Mouse (Mus musculus) kidney, postnatal 0 days (tissue): ENCODE measurements around the gene Gprasp1. TPM values are rescaled to one million over a fixed set of nuclear protein-coding genes. Genes with fewer than 3 reads are reported as not detected.
"Not testable (repeated sequence)": the region's sequence is repeated elsewhere in the genome, so short reads cannot be mapped to it uniquely, and the experiment has no call there.

Experiments
- ATAC-seq: fragments of 200-750 bp; cut with Nextera tagmentation; replicated peaks from 2 replicates; pipeline ENCODE4 v1.8.0; 2017; ENCODE audit warnings: low read depth, moderate number of reproducible peaks, moderate TSS enrichment, moderate library complexity; ENCODE audit not compliant: low FRiP score
- DNase-seq: peaks from one replicate; pipeline ENCODE4 v3.0.0-alpha.2; 2016; ENCODE audit warnings: low spot score
- H3K27ac ChIP-seq: fragments of 300-500 bp; sonication (generic); 2 replicates; pipeline ENCODE4 v1.5.1; 2014; ENCODE audit warnings: mild to moderate bottlenecking
- H3K27me3 ChIP-seq: fragments of 300-500 bp; sonication (generic); 2 replicates; pipeline ENCODE4 v1.6.1; 2014; ENCODE audit warnings: low read length, mixed read lengths; ENCODE audit not compliant: insufficient read depth
- H3K36me3 ChIP-seq: fragments of 300-500 bp; sonication (generic); 2 replicates; pipeline ENCODE4 v1.6.1; 2014; ENCODE audit warnings: low read length, mixed read lengths; ENCODE audit not compliant: insufficient read depth
- H3K4me1 ChIP-seq: fragments of 300-500 bp; sonication (generic); replicated peaks from 2 replicates; pipeline ENCODE4 v1.6.1; 2014; ENCODE audit warnings: antibody characterized with exemption, low read length, mixed read lengths; ENCODE audit not compliant: insufficient read depth
- H3K4me2 ChIP-seq: fragments of 300-500 bp; sonication (generic); 2 replicates; pipeline ENCODE4 v1.6.1; 2014; ENCODE audit warnings: mild to moderate bottlenecking, low read length, moderate library complexity, mixed read lengths
- H3K4me3 ChIP-seq: fragments of 300-500 bp; sonication (generic); replicated peaks from 2 replicates; pipeline ENCODE4 v1.5.1; 2014; ENCODE audit warnings: low read depth, low read length
- H3K9ac ChIP-seq: fragments of 300-500 bp; sonication (generic); 2 replicates; pipeline ENCODE4 v1.6.1; 2014; ENCODE audit warnings: low read depth, low read length
- H3K9me3 ChIP-seq: fragments of 300-500 bp; sonication (generic); replicated peaks from 2 replicates; pipeline ENCODE4 v1.6.1; 2016; ENCODE audit warnings: low read length, inconsistent platforms, mixed read lengths
- CTCF ChIP-seq: IDR thresholded peaks from 2 replicates; pipeline ENCODE4 v1.5.1; 2016; ENCODE audit warnings: antibody characterized with exemption, low read depth, mild to moderate bottlenecking, moderate library complexity
- whole genome bisulfite sequencing: fragments of 180-500 bp; shearing (Covaris S2); extraction: QIAGEN DNeasy Blood & Tissue Kit; methylation state at CpG from one replicate; pipeline ENCODE4 v1.1.7; 2014; 5-methylcytosine and 5-hydroxymethylcytosine counted together
- microRNA counts: library from miRNA; unstranded; fragments of <30 nt; microRNA quantifications from one replicate; lab custom pipeline; 2015
- microRNA-seq: library from miRNA; unstranded; fragments of <30 nt; microRNA quantifications from one replicate; pipeline ENCODE4, GENCODE M21; 2016
- polyA plus RNA-seq: library from polyadenylated mRNA; unstranded; fragments of >200 nt; fragmentation: Nextera tagmentation; extraction: Ambion mirVana; gene quantifications from 2 replicates; pipeline ENCODE4 v1.2.1, GENCODE M21; 2015

Gene Gprasp1
- polyA plus RNA-seq, 1 experiment from 2014 or later: 28.0 TPM

DNA sequence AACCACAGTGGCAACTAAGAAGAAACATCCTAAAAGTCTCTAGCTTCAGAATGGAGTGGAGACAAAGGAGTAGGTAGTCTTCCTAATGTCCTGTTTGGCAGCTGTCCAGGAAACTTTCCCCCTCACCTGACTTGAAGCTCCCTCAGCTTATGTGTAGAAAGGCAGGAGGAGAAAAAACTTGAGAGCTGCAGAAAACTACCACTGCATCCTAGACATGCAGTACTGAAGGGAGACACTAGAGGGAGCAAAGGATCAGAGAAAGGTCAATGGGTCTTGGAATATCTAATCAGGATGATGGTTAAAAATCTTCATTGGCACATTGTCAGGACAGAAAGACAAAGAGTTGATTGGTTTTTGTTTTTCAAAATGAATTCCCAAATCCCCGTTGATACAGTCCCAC is 63.2 kb downstream of the Gprasp1 start:
- peak; percentile 27 for DNase-seq
- H3K36me3 ChIP-seq: peaks cover 2% of the 10 kb centered on the region; the same call in 1 of the 2 replicates
- WGBS: 7% methylated on average over 1 of the region's 1 CpGs
- no peaks in the 10 kb centered on the region for H3K4me1 ChIP-seq
- no peaks in the 10 kb centered on the region for H3K9me3 ChIP-seq
- no peak overlapping the region for H3K27ac ChIP-seq
- H3K4me2 ChIP-seq: no peak overlapping the region
- peak; percentile 78 for TF ChIP-seq CTCF
- H3K9ac ChIP-seq: no peak overlapping the region
- no peak overlapping the region for H3K4me3 ChIP-seq
- no peaks in the 10 kb centered on the region for H3K27me3 ChIP-seq
- ATAC-seq: no peak

DNA sequence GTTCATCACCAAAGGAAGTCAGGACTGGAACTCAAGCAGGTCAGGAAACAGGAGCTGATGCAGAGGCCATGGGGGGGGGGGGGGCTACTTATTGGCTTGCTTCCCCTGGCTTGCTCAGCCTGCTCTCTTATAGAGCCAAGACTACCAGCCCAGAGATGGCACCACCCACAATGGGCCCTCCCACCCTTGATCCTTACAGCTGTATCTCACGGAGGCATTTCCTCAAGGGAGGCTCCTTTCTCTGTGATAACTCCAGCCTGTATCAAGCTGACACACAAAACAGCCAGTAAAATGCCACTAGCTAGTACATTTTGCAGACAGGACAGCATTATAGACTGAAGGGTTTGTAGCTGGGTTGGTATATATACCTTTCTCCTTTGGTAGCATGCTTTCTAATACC is 93.4 kb downstream of the Gprasp1 start:
- H3K4me2 ChIP-seq, H3K9me3 ChIP-seq, DNase-seq, H3K4me1 ChIP-seq, H3K27me3 ChIP-seq, H3K9ac ChIP-seq, H3K4me3 ChIP-seq, H3K36me3 ChIP-seq, H3K27ac ChIP-seq, ATAC-seq: not testable (repeated sequence)
- WGBS: 80% methylated on average over 1 of the region's 1 CpGs

DNA sequence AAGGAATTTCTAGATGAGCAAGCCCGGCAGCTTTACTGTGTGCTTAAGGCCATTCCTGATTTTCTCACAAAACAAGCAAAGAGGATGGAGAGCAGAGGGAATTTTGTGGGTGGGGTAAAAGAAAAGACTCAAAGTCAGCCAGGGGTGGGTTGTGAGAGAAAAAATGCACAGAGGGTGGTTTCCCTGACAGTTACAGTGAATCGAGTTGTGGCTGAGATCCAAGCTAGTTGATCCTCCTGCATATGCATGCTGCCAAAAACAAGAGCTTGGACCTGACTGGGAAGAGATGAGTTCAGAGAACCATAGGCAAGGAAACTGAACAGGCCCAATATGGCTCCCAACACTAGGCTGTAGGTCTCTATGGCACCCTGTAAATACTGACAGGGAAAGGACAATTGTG is 95.4 kb downstream of the Gprasp1 start:
- WGBS: 68% methylated on average over 2 of the region's 2 CpGs
- DNase-seq: no peak
- Histone ChIP-seq H3K9me3 (no peaks in the 10 kb centered on the region), H3K4me3 (no peak overlapping the region), H3K36me3 (no peaks in the 10 kb centered on the region), H3K27ac (no peak overlapping the region), H3K27me3 (no peaks in the 10 kb centered on the region), H3K9ac (no peak overlapping the region), H3K4me2 (no peak overlapping the region), H3K4me1 (no peaks in the 10 kb centered on the region)
- ATAC-seq: no peak
- no peak for TF ChIP-seq CTCF

DNA sequence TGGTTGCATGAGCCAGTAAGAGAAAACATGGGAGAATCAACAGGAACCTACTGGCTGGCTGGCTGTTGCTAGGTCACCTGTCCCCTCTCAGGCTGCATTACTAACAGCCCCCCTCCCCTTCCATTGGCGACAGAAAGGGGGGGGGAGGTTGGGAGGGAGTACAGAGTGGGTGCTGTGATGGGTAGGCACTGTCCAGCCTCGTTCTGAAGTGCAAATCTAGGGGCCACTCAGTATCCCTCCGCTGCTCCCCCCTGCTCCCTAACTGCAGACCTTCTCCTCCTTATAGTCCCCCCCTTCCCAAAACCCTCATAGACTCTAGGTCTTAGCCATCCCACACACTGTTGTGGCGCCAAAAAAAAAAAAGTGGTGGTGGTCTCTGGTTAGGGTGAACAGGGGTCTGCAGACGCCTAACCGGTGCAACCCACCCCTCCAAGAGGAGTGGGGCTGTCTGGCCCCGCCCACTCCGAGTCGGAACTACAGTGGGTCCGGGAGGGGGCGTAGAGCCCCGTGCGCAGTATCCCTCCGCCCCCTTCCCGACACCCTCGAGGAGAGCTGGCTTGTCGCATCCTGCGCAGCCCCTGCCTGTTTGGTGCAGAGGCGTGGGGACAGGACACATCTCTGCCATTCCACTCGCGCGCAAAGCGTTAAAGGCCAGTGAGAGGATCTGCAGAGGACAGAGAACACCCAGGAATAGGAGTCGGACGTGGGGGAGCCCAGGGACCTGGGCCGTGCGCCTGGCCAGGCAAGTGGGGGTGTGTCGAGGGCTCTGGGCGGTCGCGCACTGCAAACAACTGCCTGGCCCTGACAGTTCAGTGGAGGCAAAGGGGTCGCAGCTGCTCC is 96.2 kb downstream of the Gprasp1 start, which contains the start of gene Gprasp2:
Gene Gprasp2, plus strand, starts transcription at position 514 of the 840 bp plus-strand sequence.
- peak; percentile 86 for ATAC-seq
- not testable (repeated sequence) for H3K27me3 ChIP-seq, H3K4me1 ChIP-seq, H3K36me3 ChIP-seq, H3K9ac ChIP-seq, H3K27ac ChIP-seq, H3K9me3 ChIP-seq
- Histone ChIP-seq H3K4me2 (peak within 1 kb of the TSS; percentile 69), H3K4me3 (peak within 1 kb of the TSS; percentile 41)
- DNase-seq: peak; percentile 29
- WGBS: 21% methylated on average over 27 of the region's 32 CpGs

DNA sequence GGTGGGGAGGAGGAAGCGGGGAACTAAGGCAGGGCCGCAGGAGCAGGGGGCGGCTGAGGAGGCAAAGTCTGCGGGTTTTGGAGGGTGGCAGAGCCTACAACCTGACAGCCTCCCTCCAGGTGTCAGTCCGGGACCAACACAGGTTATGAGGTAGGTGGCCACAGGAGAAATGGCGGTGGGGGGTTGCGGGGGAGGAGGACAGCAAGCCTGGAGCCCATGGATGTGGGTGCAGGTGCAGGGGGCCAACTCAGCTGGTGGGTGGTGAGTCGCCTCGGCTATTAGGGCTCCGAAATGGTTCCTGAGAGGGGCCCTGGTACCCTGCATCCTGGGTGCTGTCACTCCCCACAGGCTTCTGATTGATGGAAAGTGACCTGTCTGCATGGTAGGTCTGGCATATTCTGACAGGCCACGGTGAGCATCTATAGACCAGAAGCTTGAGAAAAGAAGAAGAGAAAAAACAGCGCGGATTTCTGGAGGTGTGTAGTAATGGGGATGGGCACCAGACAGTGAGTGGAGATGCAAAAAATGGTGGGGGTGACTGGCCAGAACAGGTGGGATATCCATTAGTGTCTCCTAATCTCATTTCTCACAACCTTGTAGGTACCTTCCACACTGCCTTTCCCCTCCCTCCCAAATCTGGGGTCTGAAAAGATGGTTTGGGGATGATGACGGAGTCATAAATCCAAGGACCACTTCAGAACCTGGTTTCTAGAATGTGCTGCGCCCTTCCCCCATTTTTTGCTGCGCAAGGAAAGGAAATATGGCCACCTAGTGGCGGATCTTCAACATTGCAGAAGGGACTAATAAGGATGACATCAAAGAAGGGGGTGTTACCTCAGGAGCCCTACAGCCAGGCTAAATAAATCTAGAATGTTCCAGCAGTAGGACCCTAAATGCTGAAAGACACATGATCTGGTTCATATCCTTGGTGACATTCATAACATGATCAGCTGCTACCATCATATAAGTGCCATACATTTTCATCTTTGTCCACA is 97.2 kb downstream of the Gprasp1 start:
- not testable (repeated sequence) for H3K36me3 ChIP-seq, H3K27ac ChIP-seq, H3K9me3 ChIP-seq, H3K27me3 ChIP-seq, H3K9ac ChIP-seq, H3K4me1 ChIP-seq
- peak; percentile 67 for TF ChIP-seq CTCF
- DNase-seq (peak; percentile 62), ATAC-seq (peak; percentile 53)
- Histone ChIP-seq H3K4me3 (peak overlapping the region; percentile 41), H3K4me2 (peak overlapping the region; percentile 69)
- WGBS: 33% methylated on average over 16 of the region's 17 CpGs

MicroRNA genes within 50 kb of the gene (microRNA counts, 519-probe panel; counts per million panel counts)
- 330 counts per million, percentile 68 among the panel's probes with 10 or more counts for microRNA mmu-miR-1970 (lab: Ali Mortazavi, UCI)

Small RNA genes lying within 50 kb of the gene (microRNA-seq; reads per million reads assigned to microRNA genes)
- gene Mir1970 (not detected), gene Mir7646 (not detected)

Other genes starting within 250 kb of the Gprasp1 start
- gene AV320801, start 248.1 kb upstream of the Gprasp1 start, polyA plus RNA-seq: not detected in 2 replicates
- gene Nxf7, start 144.0 kb upstream of the Gprasp1 start, polyA plus RNA-seq: not detected in 2 replicates
- not detected in 2 replicates for gene Prame, start 115.0 kb upstream of the Gprasp1 start, polyA plus RNA-seq
- gene Tcp11x2, start 48.9 kb upstream of the Gprasp1 start, polyA plus RNA-seq: 0.08 TPM in 1 of 2 replicates, not detected in the other
- not detected in 2 replicates for gene Tmsb15a, start 17.5 kb upstream of the Gprasp1 start, polyA plus RNA-seq
- 9.3 and 9.6 TPM in 2 replicates for gene Armcx5, start within 50 bp of the Gprasp1 start, polyA plus RNA-seq
- 36.9 and 39.1 TPM in 2 replicates for gene Bhlhb9, start 54.9 kb downstream of the Gprasp1 start, polyA plus RNA-seq
- gene Gprasp2, start 96.3 kb downstream of the Gprasp1 start, polyA plus RNA-seq: 14.1 and 15.8 TPM in 2 replicates